Mouse (Mus musculus) fat pad, adult 2 months (tissue): ENCODE data around the gene Cox19.
"Not testable (repeated sequence)": the region's sequence is repeated elsewhere in the genome, so short reads cannot be mapped to it uniquely, and the experiment has no call there.

Experiments
- DNase-seq: peaks from one replicate; pipeline ENCODE4 v3.0.0-alpha.2; 2011; ENCODE audit warnings: low read depth, low spot score; ENCODE audit errors: extremely low read depth

The Cox19 gene

GRCm38 (mm10) chr5:139364260-139364910 is 13.2 kb upstream of the Cox19 start:
- no peak for DNase-seq

GRCm38 (mm10) chr5:139363858-139364257 is 12.6 kb upstream of the Cox19 start:
- no peak for DNase-seq

GRCm38 (mm10) chr5:139359244-139359643 is 8.0 kb upstream of the Cox19 start:
- DNase-seq: no peak

- no peak for DNase-seq
Measured at GRCm38 (mm10) chr5:139358653-139359052, 7.4 kb upstream of the Cox19 start.

GRCm38 (mm10) chr5:139355235-139355772 is 4.1 kb upstream of the Cox19 start:
- no peak for DNase-seq

GRCm38 (mm10) chr5:139353946-139354345 is 2.7 kb upstream of the Cox19 start:
- DNase-seq: no peak

GRCm38 (mm10) chr5:139353496-139353895 is 2.3 kb upstream of the Cox19 start:
- no peak for DNase-seq

GRCm38 (mm10) chr5:139352317-139352716 is 1.1 kb upstream of the Cox19 start, which contains the start of gene Cyp2w1:
Gene Cyp2w1, plus strand, starts transcription at chr5:139352617.
- no peak for DNase-seq

- no peak for DNase-seq
Measured at GRCm38 (mm10) chr5:139351628-139352027, 410 bp upstream of the Cox19 start.

GRCm38 (mm10) chr5:139349713-139350112 is 1.5 kb downstream of the Cox19 start:
- DNase-seq: no peak

GRCm38 (mm10) chr5:139347225-139347624 is 4.0 kb downstream of the Cox19 start:
- no peak for DNase-seq

- DNase-seq: no peak
Measured at GRCm38 (mm10) chr5:139345364-139345714, 5.9 kb downstream of the Cox19 start.

GRCm38 (mm10) chr5:139344687-139345363 is 6.4 kb downstream of the Cox19 start:
- DNase-seq: peak; percentile 37

- no peak for DNase-seq
Measured at GRCm38 (mm10) chr5:139344021-139344686, 7.1 kb downstream of the Cox19 start.

- DNase-seq: no peak
Measured at GRCm38 (mm10) chr5:139338891-139339290, 12.3 kb downstream of the Cox19 start.

- DNase-seq: no peak
Measured at GRCm38 (mm10) chr5:139338403-139338802, 12.8 kb downstream of the Cox19 start.

GRCm38 (mm10) chr5:139337826-139338370 is 13.3 kb downstream of the Cox19 start:
- DNase-seq: no peak

GRCm38 (mm10) chr5:139335634-139336033 is 15.6 kb downstream of the Cox19 start:
- no peak for DNase-seq

- DNase-seq: not testable (repeated sequence)
Measured at GRCm38 (mm10) chr5:139334394-139334793, 16.8 kb downstream of the Cox19 start.

- peak; percentile 59 for DNase-seq
Measured at GRCm38 (mm10) chr5:139333301-139334013, 17.8 kb downstream of the Cox19 start.
